Mouse (Mus musculus) gastrocnemius, postnatal 14 days (tissue): ENCODE measurements around the gene Arl6ip6. TPM values are rescaled to one million over a fixed set of nuclear protein-coding genes. Genes with fewer than 3 reads are reported as not detected.

ENCODE experiments used
- DNase-seq: peaks from one replicate; pipeline ENCODE4 v3.0.0; 2021; ENCODE audit warnings: mixed read lengths
- intact Hi-C: fragments of 180-260 bp; cut with DNase I; formaldehyde crosslinking; loops from one replicate; pipeline ENCODE4 v1.15.1; 2025; ENCODE audit warnings: low total_unique reads
- long read RNA-seq, 2 experiments: library from polyadenylated mRNA; stranded (forward); transcript quantifications; one replicate each; pipeline ENCODE4 v2.0.0; 2021
- total RNA-seq, 2 experiments: library from RNA; stranded (reverse); gene quantifications; 2 replicates each; pipeline ENCODE4 v1.2.3; 2021

Gene Arl6ip6
- total RNA-seq: 1 to 10 TPM; 9.0 to 9.2 TPM
- long read RNA-seq, experiment 1, partial matches to known transcripts: 0 of 4 reads
- long read RNA-seq, experiment 1, other reads (novel, unspliced or antisense): 1 of 4 reads
- long read RNA-seq, experiment 2, transcript Arl6ip6-201 (4 exons, 2,548 nt): major isoform, 7 of 8 reads
- long read RNA-seq, experiment 2, partial matches to known transcripts: 0 of 8 reads
- long read RNA-seq, experiment 2, other reads (novel, unspliced or antisense): 1 of 8 reads

- peak; percentile 99 for DNase-seq
- intact Hi-C loops: no loop called here
Observed at GRCm38 (mm10) chr2:53191523-53192220, at the start of gene Arl6ip6. Arl6ip6 (plus strand) TSS chr2:53191726.

GRCm38 (mm10) chr2:53146852-53147251, 44.7 kb upstream of the Arl6ip6 start:
- intact Hi-C loops: no loop called here
- no peak for DNase-seq

DNA sequence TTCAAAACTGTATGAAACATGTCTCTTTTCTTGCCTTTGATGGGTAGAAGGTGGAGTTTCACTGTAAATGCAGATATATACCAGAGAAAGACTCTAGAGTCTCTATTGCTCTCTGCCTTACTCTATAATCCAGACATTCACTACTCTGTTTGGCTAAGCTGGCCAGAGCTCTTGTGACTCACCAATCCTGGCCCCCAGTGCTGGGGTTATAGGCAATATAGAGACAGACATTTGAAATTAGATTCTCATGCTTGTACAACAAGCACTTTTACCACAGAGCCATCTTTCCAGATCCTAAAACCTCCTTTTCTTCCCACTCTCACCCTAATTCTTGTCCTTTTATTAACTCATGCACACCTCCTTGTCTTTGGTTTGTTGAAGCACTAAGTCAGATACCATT, 17.6 kb upstream of the Arl6ip6 start:
- intact Hi-C loops: no loop called here
- no peak for DNase-seq

DNA sequence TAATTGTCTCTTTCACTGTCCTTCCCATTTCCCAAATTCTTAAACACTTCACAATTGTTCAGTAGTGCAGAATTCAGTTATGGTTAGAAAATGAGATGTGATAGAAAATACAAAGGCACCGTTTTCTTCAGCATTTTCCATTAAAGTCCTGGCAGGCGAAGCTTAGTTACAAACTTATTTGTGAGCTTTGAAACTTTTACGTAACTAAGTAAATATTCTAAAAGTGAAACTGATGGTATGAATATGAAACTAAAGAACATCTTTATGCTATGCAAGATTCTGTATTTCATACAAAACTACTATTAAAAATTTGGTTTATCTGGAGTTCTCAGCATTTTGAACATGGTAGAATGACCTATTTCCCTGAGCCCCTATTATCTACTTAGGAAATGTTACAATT, 12.6 kb upstream of the Arl6ip6 start:
- DNase-seq: no peak
- intact Hi-C loops: no loop called here

DNA sequence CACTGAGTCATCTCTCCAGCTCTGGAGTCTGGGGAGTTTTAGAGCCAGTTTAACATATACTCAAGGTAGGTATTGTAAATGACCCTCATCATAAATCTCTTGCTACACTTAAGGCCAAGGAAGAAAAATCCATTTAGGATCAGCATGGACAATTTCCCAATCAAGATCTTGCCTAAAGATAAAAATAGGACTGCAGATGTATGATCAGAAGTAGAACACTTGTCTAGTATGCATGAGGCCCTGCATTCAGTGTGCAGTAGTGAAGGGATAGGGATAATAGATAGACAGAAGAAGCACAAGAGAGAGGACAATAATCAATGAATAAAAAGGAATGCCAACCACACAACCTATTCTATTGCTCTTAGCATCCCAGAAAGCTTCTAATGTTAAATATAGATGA, 11.7 kb upstream of the Arl6ip6 start:
- no peak for DNase-seq
- intact Hi-C loops: no loop called here

DNA sequence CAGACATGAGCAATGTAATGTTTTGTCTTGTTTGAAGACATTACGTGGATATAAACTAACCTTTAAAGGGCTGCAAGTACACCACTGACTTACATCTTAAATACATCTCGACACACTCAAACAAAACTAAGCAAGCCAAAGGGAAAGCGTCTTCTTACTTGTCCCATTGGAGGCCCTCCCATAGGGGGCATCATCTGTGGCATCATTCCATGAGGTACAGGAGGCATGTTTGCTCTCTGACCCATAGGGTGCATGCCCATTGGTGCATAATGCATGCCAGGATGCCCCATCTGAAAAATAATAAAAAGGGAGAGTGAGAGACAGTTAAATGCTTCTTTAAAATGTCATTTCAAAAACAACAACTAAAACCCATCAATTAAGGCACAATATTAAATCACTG, 1.7 kb upstream of the Arl6ip6 start:
- intact Hi-C loops: no loop called here
- DNase-seq: no peak

DNA sequence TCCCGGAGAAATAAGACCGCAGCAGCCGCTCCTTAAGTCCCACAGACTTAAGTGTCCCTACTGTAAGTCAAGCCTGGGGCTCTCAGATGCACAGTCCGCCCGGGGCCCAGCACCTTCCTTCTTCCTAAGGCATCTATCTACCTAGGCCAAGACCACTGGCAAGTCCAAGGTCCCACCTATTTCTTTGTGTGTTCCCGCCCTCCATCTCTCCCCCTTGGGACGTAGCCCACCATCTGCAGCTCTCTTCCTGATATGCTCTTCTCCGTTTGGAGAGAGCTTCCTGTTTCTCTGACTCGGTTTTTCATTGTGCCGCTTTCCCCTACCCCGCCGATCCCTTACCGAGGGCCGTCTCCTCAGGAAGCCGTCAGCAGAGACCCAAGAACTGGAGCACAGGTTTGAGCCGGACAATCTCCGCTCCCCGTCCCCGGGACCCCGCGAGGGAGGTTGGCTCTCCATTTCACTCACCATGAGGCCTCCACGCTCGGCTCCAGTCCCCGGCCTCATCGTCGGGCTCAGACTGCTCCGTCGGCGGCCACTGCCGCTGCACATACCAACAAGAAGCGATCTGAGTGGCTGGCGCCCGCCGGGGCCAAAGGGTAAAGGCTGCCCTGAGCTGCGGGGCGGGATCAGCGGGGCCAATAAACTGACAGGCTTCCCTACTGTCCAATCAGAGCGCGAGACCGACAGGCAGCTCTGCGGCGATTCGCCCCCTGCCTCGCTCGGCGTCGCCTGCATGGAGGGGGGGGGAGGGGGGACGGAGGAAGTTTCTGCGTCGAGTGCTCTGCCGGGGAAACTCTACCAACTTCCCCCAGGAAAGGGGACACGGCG, 628 bp upstream of the Arl6ip6 start, which contains the start of gene Prpf40a:
Prpf40a (minus strand) TSS at position 601 of the 828 bp plus-strand sequence.
- intact Hi-C loops: no loop called here

DNA sequence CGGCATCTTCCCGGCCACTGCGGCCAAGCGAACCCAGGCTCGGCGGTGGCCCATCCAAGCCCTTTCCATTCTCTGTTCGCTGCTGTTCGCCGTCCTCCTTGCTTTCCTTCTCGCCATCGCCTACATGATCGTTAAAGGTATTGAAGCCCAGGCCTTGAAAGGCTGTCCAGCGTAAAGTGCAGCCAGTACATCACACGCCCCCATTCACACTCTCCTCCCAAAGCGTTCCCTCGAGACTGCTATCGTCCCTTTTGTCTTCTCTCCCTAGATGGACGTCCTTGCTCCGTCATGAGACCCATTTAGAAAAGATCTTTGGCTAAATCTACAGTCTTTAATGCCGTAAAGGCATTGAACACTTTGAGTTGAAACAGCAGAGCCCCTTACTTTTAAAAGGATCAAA, 860 bp downstream of the Arl6ip6 start:
- intact Hi-C loops: no loop called here
- no peak for DNase-seq

More for the DNA sequence above, 628 bp upstream of the Arl6ip6 start, which contains the start of gene Prpf40a:
- peak; percentile 100 for DNase-seq

- no peak for DNase-seq
- intact Hi-C loops: no loop called here
Observed at GRCm38 (mm10) chr2:53196431-53196830, 4.9 kb downstream of the Arl6ip6 start.

DNA sequence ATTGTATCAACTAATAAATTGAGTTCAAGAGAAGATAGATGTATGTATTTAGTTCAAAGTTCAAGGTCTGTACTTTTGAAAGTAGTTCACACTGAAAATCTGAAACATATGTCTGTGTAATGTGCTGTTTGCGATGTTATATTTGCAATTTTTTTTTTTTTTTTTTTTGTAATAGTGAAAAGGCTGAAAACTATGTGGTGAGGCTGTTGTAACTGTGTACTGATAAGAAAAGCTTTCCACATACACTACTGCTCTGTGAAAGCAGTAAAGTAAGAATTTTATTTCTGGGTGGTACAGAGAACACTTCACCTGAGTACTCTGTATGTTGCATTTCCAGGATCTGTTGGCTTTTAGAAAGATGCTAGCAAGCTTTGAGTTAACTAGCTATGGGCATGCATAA, 7.7 kb downstream of the Arl6ip6 start:
- DNase-seq: no peak
- intact Hi-C loops: no loop called here

- intact Hi-C loops: no loop called here
Observed at GRCm38 (mm10) chr2:53200164-53200885, 8.8 kb downstream of the Arl6ip6 start.

GRCm38 (mm10) chr2:53204373-53205274, 13.1 kb downstream of the Arl6ip6 start:
- DNase-seq: no peak
- intact Hi-C loops: no loop called here

More at GRCm38 (mm10) chr2:53200164-53200885, 8.8 kb downstream of the Arl6ip6 start:
- no peak for DNase-seq

DNA sequence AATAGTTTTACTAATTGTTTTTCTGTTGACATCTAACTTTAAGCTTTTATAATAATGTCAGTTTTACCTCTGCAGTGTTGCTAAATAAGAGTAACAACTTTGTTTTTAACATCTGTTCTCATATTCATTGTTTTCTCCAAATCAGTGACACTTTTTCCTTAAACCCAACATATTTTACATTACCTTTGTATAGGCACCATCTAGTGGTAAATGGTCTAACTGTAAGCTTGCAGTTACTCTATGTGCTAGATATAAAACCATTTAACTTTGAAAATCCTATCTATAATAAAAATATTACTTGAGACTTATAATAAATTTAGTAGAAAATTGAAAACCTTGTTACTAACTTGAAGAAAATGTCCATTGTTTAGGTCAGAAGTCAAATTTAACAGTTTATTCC, 15.2 kb downstream of the Arl6ip6 start:
- intact Hi-C loops: no loop called here
- DNase-seq: no peak

DNA sequence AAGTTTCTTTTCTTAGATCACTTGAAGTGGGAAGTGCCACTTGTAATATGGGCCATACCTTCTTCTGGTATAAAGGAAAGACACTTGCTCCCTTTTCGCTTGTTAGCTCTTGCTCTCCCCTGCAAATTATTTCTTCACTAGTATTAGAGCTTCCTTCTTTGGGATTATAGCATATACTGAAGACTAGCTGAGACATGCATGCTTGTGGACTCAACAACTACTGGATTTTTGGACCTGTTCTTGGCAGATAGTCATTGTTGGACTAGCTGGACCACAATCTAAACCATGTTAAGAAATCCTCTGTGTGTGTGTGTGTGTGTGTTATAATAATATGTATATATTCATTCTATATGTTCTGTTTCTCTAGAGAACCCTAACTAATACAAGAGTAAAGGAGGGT, 22.0 kb downstream of the Arl6ip6 start:
- DNase-seq: no peak
- intact Hi-C loops: no loop called here

DNA sequence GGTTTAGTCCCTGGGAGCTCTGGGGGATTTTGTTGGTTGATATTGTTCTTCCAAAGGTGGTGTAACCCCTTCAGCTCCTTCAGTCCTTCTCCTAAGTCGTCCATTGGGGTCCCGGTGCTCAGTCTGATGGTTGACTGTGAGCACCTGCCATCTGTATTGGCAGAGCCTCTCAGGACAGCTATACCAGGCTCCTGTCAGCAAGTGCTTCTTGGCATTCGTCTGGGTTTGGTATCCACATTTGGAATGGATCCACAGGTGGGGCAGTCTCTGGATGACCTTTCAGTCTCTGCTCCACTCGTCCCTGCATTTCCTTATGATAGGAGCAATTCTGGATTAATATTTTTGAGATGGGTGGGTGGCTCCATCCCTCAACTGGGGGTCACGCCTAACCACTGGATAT, 30.7 kb downstream of the Arl6ip6 start:
- DNase-seq: no peak
- intact Hi-C loops: no loop called here

DNA sequence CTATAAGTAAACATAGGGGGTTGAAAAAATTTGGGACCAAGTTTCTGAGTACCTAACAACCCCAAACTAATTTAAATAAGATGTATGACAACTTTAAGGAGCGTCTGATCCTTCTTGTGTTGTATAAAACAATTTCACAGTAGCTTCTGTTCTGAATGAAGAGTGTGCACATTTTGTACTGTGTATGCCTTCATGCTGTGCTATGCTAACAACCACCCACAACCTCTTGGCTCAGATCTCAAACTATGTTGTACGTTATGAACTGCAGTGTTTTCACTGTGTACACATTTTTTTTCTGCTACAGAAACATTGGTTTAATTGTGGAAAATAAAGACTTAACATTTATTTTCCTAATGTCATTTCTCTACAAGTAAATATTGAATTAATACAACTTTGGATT, 65.5 kb downstream of the Arl6ip6 start:
- intact Hi-C loops: no loop called here
- DNase-seq: no peak
